ENCODE assay signal across 8 mouse cellular contexts in the genomic region with DNA sequence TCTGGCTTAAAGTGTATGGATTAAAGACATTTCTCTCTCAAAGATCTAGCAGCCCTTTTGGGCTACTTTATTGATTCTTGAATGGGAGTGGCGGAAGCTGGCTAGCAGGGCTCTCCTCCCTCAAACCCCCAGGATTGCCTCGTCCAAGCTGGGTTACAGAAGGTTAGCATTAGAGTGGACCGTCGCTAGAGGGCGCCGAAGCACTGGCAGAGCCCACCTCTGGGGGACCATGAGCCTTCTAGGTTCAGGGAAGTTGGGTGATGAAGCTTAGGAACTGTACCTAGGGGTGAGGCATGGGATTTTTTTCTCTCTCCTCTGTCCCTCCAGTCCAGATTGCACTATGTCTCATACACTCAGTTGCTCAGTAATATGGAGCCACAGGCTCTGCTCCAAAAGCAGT. TPM values are rescaled to one million over a fixed set of nuclear protein-coding genes. Genes with fewer than 3 reads are reported as not detected.
DNase-seq lines count a peak whose midpoint lies in the region; TF ChIP-seq lines count a peak whose summit lies in the region.

No protein-coding gene starts in this region.

- H3K36me3 ChIP-seq in E14TG2a.4 (ENCODE audit: insufficient read depth, low read length) = no peaks in the 10 kb centered on the region

- intact Hi-C loops in heart, postnatal 14 days (cut with DNase I) = loop anchor here (1.0 kb wide), 1 partner anchor 815 kb away; no protein-coding TSS in a partner anchor

- H3K4me1 ChIP-seq in E14TG2a.4 (replicated peaks; ENCODE audit: low read depth, low read length) = peaks cover 12% of the 10 kb centered on the region

- no peaks in the 10 kb centered on the region for H3K9me3 ChIP-seq in E14TG2a.4 (ENCODE audit: low read length)

- peak; percentile 54 for TF ChIP-seq CTCF in E14TG2a.4 (conservative IDR thresholded peaks at IDR 0.05; ENCODE audit: low read length)

- DNase-seq in WW6 (ENCODE audit: low read depth, low spot score) = peak; percentile 56
- peak; percentile 92 for DNase-seq in embryo, embryonic 10 days (ENCODE audit: low spot score)
- DNase-seq in heart, postnatal 14 days = peak; percentile 56 to 61
- DNase-seq in kidney, postnatal 4 days = peak; percentile 85
- peak; percentile 72 for DNase-seq in lung, postnatal 14 days
- DNase-seq in retina, postnatal 7 days (ENCODE audit: low read depth, low spot score) = peak; percentile 70
- DNase-seq in adipocyte (ENCODE audit: low spot score) = no peak

- H3K27me3 ChIP-seq in E14TG2a.4 (ENCODE audit: insufficient read depth, low read length) = peaks cover 14% of the 10 kb centered on the region

- no peak overlapping the region for H3K4me3 ChIP-seq in E14TG2a.4 (replicated peaks; ENCODE audit: low read length)

RNA-seq across cellular contexts. Expression of gene Cpne4, which starts 27.4 kb away (rescaled TPM):
- total RNA-seq in heart, postnatal 14 days (2021) = under 1 TPM in 1 of 2 experiments, not detected in 1; 0.07 TPM
